Mouse (Mus musculus) right cerebral cortex, postnatal 10 days (tissue): Measurements from ENCODE around the gene Tsc22d1.

Source experiments
- DNase-seq, 2 experiments: peaks; one replicate each; pipeline ENCODE4 v3.0.0; 2021; ENCODE audit warnings: low spot score in 2 of 2

Gene Tsc22d1

DNA sequence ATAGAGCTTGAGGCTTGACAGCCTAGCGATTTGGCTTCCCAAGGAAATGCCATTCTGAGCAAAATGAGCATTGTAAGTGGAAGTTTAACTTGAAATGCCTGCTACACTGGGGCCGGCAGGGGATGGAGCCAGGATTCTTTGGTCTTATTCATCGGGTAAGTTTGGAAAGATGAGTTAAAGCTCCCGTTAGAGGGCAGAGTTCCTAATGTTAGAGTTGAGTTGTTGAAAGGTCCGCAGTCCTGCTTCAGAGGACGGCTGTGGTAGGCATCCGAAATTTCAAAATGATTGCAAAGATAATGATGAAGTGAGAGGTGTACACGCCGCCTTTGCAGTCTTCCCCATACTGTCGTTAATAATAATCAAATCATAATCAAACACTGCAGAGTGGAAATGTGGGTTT lies 27.4 kb downstream of the Tsc22d1 start:
- DNase-seq: no peak

DNA sequence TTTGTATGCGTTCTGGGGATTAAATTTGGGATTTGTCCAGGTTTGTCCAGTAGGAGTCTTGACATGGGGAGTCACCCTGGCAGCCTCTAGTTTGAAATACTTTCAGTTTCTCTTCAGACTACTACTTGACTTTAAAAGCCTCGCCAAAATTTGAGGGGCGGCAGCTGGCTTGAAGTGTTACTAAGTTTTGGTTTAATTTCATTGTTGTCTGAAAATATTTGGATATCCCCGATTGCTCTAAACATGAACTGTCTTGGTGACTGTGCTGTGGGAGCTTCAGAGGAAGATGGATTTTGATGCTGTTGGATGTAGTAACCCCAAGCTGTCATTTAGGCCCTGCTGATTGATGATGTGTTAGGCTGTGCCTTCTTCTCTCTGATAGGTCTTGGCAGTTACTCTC lies 34.2 kb downstream of the Tsc22d1 start:
- DNase-seq: no peak

DNA sequence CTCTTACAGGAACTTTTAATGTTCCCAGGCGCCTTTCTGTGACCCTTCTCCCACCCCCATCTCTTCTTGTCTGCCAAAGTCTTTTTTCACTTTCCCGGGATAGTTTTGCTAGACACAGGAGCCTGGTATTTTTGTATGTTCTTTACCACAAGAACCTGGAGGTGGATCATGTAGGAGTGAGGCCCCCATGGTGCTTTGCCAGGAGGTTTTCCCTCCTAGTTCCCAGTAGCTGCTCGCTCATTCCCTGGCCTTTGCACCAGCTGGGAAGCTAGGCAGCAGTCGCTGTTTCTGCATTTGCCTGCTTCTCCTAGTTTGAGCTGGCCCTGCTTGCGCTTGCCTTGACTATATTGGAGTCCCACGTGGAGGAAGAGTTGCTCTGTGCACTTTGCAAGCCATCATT lies 36.2 kb downstream of the Tsc22d1 start:
- peak in 1 of 2 experiments; percentile 32 for DNase-seq

DNA sequence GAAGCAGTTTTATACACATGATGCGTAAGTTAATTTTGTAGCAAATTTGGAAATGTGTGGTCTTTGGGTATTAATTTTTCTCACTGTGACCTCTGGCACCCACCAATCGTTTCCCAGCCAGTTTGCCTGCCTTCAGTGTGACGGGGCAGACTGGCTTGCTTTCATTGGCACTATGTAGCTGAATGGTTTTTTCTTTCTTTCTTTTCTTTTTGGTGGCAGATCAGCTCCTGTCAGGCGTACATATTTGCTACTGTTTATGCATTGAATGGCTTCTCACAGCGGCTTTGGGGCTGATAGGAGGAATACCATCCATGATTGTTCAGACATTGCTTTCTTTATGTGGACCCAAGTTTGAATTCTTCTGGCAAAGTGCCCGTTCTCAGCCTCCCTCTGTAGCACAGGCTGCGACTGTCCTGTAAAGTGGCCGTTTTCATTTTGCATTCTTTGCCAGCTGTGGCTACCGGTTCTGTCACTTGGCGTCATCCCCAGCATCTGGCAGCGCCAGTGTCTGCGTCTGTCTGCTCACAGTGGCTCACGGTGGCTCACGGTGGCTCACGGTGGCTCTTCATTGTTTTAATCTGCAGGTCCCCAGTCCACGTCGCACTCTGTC lies 38.1 kb downstream of the Tsc22d1 start:
- peak; percentile 56 to 61 for DNase-seq

DNA sequence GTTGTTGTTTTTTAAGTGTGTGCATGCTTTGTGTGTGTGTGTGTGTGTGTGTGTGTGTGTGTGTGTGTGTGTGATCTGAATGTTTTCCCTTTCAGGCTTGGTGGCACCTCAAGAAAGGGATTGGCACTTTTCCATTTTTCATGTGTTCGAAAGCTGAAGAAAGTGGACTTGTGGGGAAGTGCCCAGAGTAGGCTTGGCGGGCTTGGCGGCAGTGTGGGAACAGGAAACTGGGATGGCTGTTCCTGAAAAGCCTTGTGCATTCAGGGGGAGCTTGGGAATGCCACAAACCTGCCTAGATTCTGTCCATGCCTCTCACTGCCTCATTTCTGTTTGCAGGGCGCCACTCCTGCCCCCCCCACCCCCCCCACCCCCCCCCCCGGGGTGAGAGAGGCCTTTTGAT lies 39.9 kb downstream of the Tsc22d1 start:
- peak in 1 of 2 experiments; percentile 52 for DNase-seq

DNA sequence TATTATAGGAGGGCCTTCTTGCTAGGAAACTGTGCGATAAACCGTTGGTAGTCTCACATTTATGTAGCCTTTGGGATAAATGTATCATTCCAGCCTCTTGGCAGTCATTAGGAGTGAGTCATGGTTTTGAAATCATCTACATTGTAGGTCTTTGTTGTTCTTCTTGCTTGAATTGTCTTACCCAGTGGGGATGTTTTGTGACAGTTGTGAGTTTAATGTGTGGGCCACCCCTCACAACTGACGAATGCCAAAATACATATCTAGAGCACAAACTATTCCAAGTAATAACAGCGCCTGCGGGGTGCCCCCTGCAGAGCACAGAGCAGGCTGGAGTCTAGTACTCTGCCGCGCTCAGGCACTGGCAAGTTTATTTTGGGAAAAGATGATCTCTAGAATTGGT lies 40.4 kb downstream of the Tsc22d1 start:
- no peak for DNase-seq

DNA sequence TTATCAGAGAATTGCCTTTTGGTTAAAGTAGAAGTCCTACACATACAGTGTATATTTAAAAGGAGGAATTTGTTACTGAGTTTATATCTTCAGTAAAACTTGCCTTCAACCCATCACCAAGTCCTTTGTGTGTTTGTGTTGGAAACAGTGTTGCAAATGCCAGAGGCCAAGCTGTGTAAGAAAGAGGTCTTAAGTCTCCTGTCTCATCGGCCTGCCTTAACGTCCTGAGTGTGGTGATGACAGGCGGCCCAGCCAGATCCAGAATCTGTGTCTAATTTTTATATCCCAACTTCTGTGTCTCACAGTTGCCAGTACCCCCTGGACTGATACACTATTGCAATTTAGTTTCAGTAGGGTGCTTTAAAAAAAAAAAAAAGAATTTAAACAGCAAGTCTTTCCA lies 42.9 kb downstream of the Tsc22d1 start:
- no peak for DNase-seq

DNA sequence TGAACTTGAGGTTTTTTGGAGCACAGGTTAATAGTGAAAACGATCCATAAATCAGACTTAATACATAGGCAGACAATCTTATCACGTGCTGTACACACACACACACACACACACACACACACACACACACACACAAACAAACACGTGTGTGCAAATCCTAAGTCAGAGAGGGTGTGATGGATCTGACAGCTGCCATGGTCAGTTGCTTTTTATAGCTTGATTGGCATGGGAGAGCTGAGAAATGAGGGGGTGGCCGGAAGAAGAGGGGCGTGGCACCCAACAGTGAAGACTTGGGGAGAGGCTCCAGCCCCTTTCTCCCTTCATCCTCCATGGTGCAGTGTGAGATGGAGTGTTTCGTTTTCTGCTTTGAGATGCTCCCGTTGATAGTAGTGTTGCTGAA lies 45.4 kb downstream of the Tsc22d1 start:
- no peak for DNase-seq

DNA sequence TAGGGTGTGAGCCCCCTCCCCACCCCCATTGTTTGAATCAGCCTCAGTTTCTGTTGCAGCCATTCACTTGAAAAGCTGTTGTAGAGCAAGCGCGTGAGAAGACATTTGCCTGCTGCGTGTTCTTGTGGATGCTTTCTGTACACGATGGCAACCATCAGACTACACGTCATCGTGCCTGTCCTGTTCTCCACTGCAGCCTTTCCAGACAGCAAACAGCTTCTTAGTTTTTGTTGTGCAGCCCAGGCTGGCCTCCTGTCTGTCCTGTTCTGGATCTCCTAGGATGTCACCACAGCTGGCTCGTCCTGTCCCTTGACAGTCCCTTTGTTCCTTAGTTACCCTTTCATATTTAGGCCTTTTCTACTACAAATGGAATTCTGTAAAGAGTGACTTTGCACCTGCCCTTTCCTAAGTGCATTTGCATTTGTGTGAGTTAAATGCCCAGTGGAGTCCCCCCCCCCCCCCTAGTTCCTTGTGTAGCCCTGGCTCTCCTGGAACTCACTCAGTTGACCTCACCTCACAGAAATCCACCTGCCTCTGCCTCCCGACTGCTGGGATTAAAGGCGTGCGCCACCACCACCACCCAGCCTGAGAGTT lies 46.5 kb downstream of the Tsc22d1 start:
- DNase-seq: no peak

DNA sequence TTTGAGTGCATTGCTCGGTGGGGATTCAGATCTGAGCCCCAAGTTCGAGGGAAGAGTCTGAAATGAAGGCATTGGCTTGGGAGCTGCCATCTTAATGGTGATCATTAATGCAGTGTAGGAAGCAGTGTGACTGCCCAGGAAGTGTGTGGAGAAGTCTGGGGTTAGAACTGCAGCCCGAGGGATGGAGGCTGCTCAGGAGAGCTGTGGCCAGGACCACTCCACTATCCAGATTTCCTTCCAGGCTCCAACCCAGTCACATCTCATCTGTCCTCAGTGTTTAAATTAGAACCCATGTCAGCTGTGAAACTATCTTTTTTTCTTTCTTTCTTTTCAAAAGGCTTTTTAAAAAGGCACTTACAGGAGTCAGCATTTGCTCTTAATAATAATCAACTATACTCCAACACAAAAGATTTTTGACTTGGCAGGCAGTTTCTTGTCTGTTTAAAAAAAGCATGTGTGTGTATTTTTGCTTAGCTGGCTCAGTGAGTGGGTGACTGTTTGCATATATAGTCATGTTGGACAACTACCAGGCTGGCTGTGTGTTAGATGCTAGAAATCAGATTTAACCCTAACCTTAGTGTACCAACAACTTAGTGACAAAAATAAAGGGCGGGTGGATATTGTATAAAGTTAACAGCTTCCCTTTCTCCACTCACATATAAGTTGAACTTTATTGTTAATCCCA lies 48.8 kb downstream of the Tsc22d1 start:
- peak in 1 of 2 experiments; percentile 34 for DNase-seq

DNA sequence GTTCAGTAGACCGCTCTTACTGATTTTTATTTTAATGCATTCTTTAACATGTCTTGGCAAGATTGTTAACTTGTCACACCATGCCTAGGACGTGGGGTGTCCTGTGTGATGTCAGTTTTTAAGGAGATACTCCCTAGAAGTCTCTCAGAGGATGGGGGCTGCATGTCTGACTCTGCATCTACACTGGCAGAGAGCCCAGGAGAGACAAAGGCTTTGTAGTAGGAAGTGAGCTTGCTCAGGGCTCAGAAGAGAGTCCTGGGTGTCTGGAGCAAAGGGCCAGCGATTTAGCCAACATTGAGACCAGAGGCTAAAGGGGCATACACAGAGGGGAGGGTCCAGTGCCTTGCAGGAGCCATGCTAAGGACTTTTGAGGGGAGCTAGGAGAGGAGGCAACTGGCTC lies 50.2 kb downstream of the Tsc22d1 start:
- peak in 1 of 2 experiments; percentile 35 for DNase-seq

DNA sequence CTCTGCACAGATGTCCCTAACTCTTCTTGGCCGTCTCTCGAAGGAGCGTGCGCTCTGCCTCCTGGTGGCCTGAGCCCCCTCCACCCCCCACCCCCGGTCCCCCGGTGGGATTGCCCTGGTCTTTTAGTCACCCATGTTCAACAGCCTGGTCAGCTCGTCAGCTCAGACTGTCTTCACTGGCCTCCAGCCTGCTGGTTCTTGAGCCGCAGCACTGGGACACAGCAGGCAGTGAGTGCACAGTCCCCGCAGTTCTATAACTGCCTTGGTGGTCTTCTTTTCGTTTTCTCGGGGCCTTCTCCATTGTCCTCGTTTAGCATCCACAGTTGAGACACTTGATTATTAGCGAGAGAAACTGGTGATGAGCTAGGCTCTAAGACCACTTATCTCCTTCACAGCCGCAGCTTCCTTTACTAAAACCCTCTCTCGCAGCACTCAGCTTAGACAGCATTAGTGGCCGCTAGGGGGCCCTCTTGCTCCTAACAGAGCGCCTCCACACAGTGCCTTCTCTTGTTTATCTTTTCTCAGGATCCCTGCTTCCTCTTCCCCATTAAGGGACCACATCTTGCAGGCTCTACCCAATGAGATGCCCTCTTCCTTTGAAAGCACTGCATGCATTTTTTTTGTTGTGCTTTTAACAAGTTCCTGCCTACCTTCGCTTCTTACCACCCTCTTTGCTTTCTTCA lies 52.0 kb downstream of the Tsc22d1 start:
- peak; percentile 75 to 87 for DNase-seq

DNA sequence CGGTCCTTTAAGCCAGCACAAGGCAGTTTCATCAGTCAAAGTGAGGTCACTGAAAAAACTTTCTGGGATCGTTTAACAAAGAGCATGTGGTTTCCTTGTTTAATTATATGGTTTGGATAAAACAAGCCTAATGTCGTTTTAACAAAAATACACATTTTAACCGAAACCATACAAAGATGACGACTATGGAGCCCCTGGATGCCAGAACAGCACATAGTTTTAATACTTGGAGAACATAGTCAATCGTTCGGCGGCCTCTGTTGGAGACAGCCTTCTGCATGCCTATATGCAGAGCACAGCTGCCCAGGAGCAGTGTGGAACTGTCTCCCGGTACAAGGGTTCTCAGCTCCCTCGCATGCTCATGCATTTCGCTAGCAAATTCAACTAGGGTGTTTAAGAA lies 53.2 kb downstream of the Tsc22d1 start:
- DNase-seq: no peak

DNA sequence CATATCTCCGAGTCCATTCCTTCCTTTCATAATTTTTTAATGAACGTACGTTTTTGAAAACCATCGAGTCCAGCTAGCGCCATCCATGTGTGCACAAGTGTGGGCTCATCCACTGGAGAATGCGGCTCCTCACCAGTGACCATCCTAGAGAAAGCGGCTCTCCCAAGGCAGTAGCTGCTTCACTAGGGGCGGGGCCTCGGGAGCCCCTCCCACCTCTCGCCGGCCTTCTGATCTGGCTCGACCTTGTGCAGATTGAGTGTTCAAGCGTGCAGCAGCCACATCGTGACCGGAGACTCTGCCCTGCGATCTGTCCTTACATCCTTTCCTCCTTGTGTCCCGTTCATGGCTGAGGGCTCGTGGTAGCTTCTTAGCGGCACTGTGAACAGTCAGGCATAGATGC lies 56.5 kb downstream of the Tsc22d1 start:
- no peak for DNase-seq

DNA sequence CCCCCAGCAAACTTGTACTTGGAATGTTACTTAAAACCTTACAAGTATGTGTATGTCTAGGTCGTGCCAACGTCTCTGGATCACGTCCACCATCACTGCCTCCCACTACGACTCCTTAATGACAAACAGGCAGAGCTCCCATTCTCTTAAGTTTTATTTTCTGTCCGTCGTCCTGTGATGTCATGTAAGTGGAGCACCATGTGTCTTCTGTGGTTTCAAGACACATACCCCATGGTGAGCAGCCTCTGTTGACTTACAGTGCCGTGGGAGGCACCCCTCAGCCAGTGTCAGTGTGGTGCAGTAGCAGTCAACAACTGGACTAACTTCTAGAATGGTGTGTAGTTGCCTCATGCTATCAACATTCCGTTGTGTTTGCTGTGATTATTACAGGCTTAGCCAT lies 57.7 kb downstream of the Tsc22d1 start:
- no peak for DNase-seq

DNA sequence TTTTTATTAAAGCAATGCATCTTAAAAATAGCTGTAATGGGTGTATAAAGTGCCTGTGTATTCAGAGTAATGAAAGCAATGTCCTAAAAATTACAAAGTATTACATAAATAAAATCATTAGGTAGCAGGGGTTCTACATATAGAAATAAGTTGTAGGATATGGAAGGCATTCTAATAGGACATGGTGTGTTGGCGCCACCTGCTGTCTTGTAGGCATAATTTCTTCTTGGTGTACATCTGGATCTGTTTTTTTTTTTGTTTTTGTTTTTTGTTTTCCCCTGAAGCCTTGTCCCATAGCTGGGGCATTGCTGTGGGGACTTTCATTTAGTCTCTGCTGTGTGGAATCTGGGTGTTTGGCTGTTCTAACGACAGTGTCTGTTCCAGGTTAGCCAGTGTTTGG lies 58.6 kb downstream of the Tsc22d1 start:
- DNase-seq: peak; percentile 68 to 72

DNA sequence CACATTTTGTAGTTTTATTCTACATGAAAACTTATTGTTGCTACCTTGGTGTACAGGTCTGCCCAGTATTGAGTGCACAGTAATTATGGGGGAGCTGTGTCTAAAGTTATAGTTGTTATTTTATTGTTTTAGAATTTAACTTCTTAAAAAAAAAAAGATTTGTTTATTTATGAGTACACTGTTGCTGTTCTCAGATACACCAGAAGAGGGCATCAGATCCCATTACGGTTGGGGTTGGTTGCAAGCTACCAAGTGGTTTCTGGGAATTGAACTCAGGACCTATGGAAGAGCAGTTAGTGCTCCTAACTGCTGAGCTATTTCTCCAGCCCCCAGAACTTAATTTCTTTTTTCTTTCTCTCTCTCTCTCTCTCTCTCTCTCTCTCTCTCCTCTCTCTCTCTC lies 59.4 kb downstream of the Tsc22d1 start:
- DNase-seq: no peak

DNA sequence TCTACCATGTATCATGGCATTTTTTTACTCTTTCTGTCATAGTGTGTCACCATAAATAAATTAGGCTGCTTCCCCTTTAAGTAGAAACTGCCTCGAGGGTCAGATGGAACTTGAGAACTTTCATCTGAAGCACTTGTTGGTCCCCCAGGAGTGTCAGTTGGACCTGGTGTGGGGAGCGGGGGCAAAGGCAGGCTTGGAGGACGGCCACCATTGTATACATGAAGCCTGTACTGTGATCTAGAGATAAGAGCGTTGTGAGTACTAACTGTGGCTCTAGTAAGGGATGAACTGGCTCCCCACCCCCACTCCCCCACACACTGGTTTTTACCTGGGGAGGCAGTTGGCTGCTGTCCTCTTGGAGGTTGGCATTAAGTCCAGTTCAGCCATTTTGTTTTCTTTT lies 62.0 kb downstream of the Tsc22d1 start:
- no peak for DNase-seq

DNA sequence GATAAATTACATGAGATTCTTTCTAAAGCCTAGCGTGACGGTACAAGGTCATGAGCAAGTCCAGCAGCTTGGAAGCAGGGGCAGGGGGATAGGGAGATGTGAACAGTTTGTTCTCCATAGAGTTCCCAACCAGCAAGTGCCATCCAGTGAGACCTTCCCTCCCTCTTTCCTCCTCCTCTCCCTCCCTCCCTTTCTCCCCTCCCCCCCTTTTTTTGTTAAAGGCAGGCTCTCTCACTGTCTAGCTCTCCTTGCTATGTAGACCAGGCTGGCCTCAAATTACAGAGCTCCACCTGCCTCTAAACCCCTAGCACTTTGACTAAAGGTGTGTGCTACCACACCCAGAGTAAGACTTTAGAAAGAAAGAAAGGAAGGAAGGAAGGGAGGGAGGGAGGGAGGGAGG lies 63.3 kb downstream of the Tsc22d1 start:
- no peak for DNase-seq

DNA sequence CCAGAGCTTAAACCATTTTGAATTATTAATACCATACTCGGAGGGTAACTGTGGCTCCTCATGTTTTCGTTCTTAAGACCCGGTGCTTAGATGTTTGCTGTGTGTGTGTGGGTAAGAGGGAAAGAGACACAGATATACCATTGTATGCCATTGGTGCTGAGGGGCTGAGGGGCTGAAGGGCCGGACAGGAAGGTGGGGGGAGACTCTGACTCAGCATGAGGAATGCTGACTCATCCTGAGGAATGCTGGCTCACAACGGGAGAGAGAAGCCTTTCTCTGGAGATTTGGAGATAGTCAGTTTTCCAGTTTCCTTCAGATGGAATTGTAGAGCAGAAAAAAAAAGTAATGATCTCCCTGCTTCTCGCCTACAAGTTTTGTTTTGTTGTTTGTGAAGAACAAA lies 63.9 kb downstream of the Tsc22d1 start:
- no peak for DNase-seq

DNA sequence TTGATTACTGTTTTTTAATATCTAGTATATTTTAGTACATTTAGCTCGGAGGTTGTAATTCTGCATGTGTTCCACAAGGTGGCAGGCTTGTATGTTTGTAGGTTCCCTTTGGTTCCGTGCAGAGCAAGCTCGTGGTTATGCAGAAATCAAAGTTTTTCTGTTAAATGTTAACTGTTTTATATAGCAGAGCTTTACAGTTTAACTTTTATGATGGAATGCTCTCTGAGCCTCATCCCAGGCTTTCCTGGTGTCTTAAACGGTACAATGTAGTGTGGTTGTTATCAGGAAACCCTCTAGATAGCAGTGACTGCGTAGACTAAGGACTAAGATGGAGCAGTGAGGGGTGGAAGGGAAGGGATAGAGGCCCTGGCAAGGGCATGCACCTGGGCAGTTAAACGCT lies 65.1 kb downstream of the Tsc22d1 start:
- peak; percentile 51 to 56 for DNase-seq

DNA sequence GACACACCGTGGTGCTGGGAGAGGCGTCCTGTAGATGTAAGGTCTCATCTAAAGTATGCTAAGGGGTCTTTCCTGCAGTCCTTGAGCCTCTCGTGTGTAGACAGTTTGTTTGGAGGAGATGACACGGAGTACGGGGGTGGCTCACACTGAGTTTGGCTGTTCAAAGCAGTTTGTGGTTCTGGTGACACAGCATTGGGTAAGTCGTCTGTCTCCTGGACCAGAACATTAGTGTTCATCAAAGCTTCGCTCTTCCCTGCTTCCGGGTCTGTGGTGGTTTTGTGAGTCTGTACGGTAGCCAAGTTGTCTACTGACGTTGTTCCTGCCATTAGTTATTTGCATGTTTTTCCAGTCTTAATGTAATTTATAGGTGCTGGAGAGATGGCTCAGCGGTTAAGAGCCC lies 65.7 kb downstream of the Tsc22d1 start:
- no peak for DNase-seq

DNA sequence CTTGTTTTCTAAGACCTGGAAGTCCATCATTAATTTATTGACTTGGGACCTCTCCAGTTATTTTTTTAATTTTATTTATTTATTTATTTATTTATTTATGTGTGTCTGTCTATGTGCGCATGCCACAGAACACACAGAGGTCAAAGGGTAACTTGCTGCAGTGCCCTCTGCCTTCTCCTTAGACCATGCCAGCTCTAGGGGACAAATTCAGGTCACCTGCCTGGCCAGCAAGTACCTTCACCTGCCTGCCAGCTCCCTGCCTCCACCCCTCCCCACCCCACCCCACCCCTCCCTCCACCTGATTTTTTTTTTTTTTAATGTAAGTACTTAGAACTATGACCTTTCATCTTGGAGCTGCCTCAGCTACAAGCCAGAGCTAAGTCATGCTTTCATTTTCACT lies 68.9 kb downstream of the Tsc22d1 start:
- DNase-seq: no peak
